Mouse (Mus musculus) adrenal gland, postnatal 0 days (tissue): Measurements from ENCODE around the gene Med11. TPM values are rescaled to one million over a fixed set of nuclear protein-coding genes. Genes with fewer than 3 reads are reported as not detected.

Experiments used
- microRNA-seq: library from miRNA; unstranded; fragments of <30 nt; microRNA quantifications from one replicate; pipeline ENCODE4, GENCODE M21; 2016; ENCODE audit warnings: borderline replicate concordance; ENCODE audit not compliant: insufficient number of aligned reads
- polyA plus RNA-seq: library from polyadenylated mRNA; unstranded; fragments of >200 nt; fragmentation: Nextera tagmentation; extraction: Ambion mirVana; gene quantifications from 2 replicates; pipeline ENCODE4 v1.2.1, GENCODE M21; 2015

Gene Med11
- polyA plus RNA-seq, result 25.7 and 35.8 TPM in 2 replicates

DNA sequence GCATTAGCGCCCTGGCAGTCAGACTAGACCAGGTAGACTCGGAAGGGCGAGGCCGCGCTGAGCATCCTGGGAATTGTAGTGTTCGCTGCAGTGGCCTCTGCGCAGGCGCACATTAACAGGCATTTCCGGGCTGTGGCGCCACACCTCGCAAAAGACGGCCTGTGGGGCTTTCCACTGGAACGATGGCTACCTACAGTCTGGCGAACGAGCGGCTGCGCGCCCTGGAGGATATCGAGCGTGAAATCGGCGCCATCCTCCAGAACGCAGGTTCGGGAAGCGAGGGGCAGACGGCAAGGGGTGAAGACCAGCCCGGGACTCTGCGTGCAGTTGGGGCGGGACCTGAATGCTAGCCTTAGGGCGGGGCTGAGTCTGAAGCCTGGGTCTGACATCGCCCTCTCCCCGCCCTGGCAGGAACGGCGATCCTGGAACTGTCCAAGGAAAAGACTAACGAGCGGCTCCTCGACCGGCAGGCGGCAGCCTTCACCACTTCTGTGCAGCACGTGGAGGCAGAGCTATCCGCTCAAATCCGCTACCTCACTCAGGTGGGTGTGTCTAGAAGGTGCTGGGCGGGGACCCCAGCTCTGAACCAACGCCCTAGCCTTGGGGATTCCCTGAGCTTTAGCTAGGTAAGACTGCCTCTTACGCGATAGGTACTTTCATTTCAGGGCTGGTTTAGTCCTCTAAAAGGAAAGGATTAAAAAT, at the start of gene Med11:
Med11 (plus strand) TSS at position 123 of the 702 bp plus-strand sequence.

DNA sequence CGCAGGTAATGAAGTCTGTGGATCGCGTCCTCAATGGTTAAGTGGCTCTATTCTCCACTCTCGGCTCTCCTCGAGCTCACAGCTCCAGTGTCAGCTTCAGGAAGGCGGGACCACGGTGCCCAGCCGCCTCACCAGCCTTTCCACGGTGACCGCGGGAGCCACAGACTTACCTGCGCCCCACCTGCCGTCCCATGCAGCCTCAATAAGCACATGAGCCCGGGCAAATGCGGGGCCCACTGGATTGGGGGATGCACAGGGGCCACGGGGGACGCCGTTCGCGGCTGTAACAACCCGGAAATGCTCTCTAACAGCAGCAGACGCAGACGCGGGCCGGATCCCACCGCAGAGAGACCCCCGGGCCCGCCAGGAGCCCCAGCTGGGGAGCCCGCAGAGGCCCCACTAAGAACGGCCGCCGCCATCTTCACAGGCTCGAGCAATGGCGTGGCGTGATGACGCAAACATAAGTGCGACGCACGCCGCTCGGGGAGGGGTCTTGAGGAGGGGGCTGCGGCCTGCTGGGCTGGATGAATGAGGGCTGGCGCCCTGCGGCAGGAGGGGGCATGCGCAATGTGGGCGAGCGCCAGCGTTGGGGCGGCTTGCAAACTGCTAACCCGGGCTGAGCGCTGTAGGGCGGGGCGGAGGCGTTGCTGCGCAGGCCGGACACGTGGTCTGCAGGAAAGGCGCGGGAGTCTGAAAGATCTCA, 42.0 kb upstream of the Med11 start, which contains the start of gene Pelp1:
Pelp1 (minus strand) TSS at position 438 of the 703 bp plus-strand sequence.

GRCm38 (mm10) chr11:70432048-70432894, 19.4 kb upstream of the Med11 start, which contains the start of gene Arrb2:
TSS of gene Arrb2 (plus strand) at chr11:70432635.

DNA sequence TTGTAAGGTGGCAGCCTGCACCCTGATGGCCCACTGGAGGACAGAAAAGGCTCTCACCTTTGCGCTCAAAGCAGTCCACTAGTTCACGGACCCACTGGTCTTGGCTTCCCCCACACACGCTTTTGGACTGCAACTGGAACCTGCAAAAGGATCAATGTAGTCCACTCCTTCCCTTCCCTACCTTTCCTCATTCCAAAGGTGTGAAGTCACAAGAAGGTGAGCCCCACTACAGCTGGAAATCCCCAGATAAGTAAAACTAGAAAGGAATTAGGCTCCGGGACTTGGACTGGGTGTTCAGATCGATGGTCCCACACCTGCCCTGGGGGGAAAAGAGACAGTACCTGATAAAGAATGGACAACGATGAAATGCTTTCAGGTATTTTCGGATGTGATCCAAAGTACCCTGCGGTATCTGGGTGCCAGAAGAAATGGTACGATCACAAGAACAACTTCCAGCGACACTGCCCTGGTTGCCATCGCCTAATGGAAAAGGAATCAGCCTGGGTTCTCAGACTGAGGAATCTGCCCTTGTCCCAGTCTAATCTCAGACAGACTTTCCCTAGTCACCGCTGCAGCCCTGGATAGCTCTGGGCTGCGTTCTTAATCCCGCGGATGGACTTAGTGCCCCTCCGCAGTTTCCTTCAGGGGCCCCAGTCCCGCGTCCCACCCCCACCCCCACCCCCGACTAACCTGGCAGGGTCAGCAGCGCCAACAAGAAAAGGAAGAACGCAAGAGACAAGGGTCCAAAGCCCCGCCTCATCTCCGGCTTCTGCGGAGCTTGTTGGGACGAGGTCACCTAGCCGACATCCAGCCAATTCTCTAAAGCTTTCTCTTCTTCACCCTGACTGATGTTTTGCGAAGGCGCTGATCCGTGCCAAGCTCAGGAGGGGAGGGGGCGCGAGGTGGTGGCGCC, 7.2 kb downstream of the Med11 start, which contains the start of gene Zmynd15:
Zmynd15 (plus strand) TSS at position 746 of the 913 bp plus-strand sequence.

DNA sequence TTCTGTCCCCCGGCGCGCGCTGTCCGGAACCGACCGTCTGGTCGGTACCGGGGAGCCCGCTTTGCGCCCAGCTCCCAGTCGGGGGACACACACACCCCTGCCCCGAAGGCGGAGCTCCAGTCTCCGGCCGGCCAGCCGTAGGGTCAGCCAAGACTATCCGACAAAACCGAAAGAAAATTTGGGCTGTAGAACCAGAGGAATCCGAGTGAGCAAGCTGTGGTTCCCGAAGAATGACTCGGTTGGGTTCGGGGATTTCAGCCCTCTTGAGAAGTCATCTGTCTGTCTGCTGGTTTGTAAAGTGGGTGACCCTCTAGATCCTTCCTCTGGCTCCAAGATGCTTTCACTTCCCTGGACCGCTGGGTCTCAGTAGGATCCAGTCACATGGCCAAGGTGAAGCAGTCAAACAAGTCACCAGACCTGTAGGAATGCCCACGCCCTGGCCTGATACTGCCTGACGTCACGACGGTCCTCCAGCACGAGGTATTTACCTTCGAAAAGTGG, 7.9 kb downstream of the Med11 start, which contains the start of gene Cxcl16:
Cxcl16 (minus strand) TSS at position 384 of the 501 bp plus-strand sequence.

Small RNAs within 50 kb of the gene (microRNA-seq; reads per million reads assigned to microRNA genes)
- not detected for gene Mir7115

Other genes with a start within 250 kb of the Med11 start
- 0.61 and 0.86 TPM in 2 replicates for gene Slc16a11, start 239.2 kb upstream of the Med11 start, polyA plus RNA-seq
- gene Slc16a13, start 230.9 kb upstream of the Med11 start, polyA plus RNA-seq, result 2.8 and 4.8 TPM in 2 replicates
- gene Bcl6b, start 222.1 kb upstream of the Med11 start, polyA plus RNA-seq, result 3.5 and 8.5 TPM in 2 replicates
- gene 0610010K14Rik, start 214.0 kb upstream of the Med11 start, polyA plus RNA-seq, result 93.4 and 103 TPM in 2 replicates
- gene Gm21988, start 212.1 kb upstream of the Med11 start, polyA plus RNA-seq, result 8.0 and 12.6 TPM in 2 replicates
- 368 and 549 TPM in 2 replicates for gene Rnasek, start 212.1 kb upstream of the Med11 start, polyA plus RNA-seq
- 1.6 TPM in 2 replicates for gene Alox12, start 196.6 kb upstream of the Med11 start, polyA plus RNA-seq
- gene Alox12e, start 129.3 kb upstream of the Med11 start, polyA plus RNA-seq, result 0.14 and 0.26 TPM in 2 replicates
- gene Alox15, start 99.9 kb upstream of the Med11 start, polyA plus RNA-seq, result 0.44 and 0.91 TPM in 2 replicates
- 15.5 and 15.7 TPM in 2 replicates for gene Pelp1, start 41.9 kb upstream of the Med11 start, polyA plus RNA-seq
- 14.6 and 17.0 TPM in 2 replicates for gene Arrb2, start 19.3 kb upstream of the Med11 start, polyA plus RNA-seq
- 0.68 and 1.1 TPM in 2 replicates for gene Zmynd15, start 7.5 kb downstream of the Med11 start, polyA plus RNA-seq
- gene Cxcl16, start 8.1 kb downstream of the Med11 start, polyA plus RNA-seq, result 12.3 and 15.6 TPM in 2 replicates
- 3.7 and 10.0 TPM in 2 replicates for gene Tm4sf5, start 53.3 kb downstream of the Med11 start, polyA plus RNA-seq
- 0.63 and 1.1 TPM in 2 replicates for gene Vmo1, start 62.7 kb downstream of the Med11 start, polyA plus RNA-seq
- 0.61 and 1.6 TPM in 2 replicates for gene Gltpd2, start 67.3 kb downstream of the Med11 start, polyA plus RNA-seq
- 682 and 707 TPM in 2 replicates for gene Psmb6, start 73.4 kb downstream of the Med11 start, polyA plus RNA-seq
- gene Gm40193, start 81.0 kb downstream of the Med11 start, polyA plus RNA-seq, result not detected in 2 replicates
- gene Pld2, start 88.1 kb downstream of the Med11 start, polyA plus RNA-seq, result 5.9 and 7.8 TPM in 2 replicates
- gene Mink1, start 111.0 kb downstream of the Med11 start, polyA plus RNA-seq, result 8.4 and 8.8 TPM in 2 replicates
- gene 4930544D05Rik, start 163.9 kb downstream of the Med11 start, polyA plus RNA-seq, result not detected in 2 replicates
- gene Chrne, start 167.3 kb downstream of the Med11 start, polyA plus RNA-seq, result 0.30 TPM in 1 of 2 replicates, not detected in the other
- 0.19 and 0.47 TPM in 2 replicates for gene Gp1ba, start 187.2 kb downstream of the Med11 start, polyA plus RNA-seq
- 69.6 and 99.5 TPM in 2 replicates for gene Rnf167, start 195.3 kb downstream of the Med11 start, polyA plus RNA-seq
- 105 and 154 TPM in 2 replicates for gene Slc25a11, start 195.6 kb downstream of the Med11 start, polyA plus RNA-seq
- gene Pfn1, start 202.7 kb downstream of the Med11 start, polyA plus RNA-seq, result 1,006 and 1,381 TPM in 2 replicates
- 14.3 and 21.6 TPM in 2 replicates for gene Eno3, start 205.3 kb downstream of the Med11 start, polyA plus RNA-seq
- gene Spag7, start 217.5 kb downstream of the Med11 start, polyA plus RNA-seq, result 91.7 and 114 TPM in 2 replicates
- 8.7 and 12.8 TPM in 2 replicates for gene Camta2, start 236.2 kb downstream of the Med11 start, polyA plus RNA-seq
- gene Inca1, start 248.2 kb downstream of the Med11 start, polyA plus RNA-seq, result 7.0 and 12.5 TPM in 2 replicates
- gene Kif1c, start 248.6 kb downstream of the Med11 start, polyA plus RNA-seq, result 2.4 and 3.8 TPM in 2 replicates